Mouse (Mus musculus): Measurements from ENCODE around the gene Ralgds. TPM values are rescaled to one million over a fixed set of nuclear protein-coding genes. Genes with fewer than 3 reads are reported as not detected.

The Ralgds gene
- total and polyA plus RNA-seq, 3 experiments = 9.7 to 19.5 (median 12.2) TPM

- DNase-seq = peak; percentile 7 to 47
- peak overlapping the region; percentile 58 for H3K4me3 ChIP-seq
- TF ChIP-seq EP300 (IDR thresholded peaks at IDR 0.05; ENCODE audit: insufficient read depth, low read depth, low read length) (no peak), POLR2A (IDR thresholded peaks at IDR 0.05; ENCODE audit: insufficient read depth, low read depth, low read length) (no peak), CTCF (IDR thresholded peaks at IDR 0.05) (no peak)
- H3K4me1 ChIP-seq (ENCODE audit: control insufficient read depth, insufficient read depth, low read length) = peaks cover 11% of the 10 kb centered on the region
- no peaks in the 10 kb centered on the region for H3K79me2 ChIP-seq (replicated peaks; ENCODE audit: control insufficient read depth, insufficient read depth, low read length)
- H3K27ac ChIP-seq = no peak overlapping the region
- H3K27me3 ChIP-seq (ENCODE audit: control insufficient read depth, insufficient read depth, low read length) = no peaks in the 10 kb centered on the region
- intact Hi-C loops (cut with DNase I) = loop anchor here (1.0 to 5.0 kb wide), 3 partner anchors 35 to 129 kb away; partner anchors contain the start of gene Tsc1
- WGBS = 8% methylated on average over 47 of the region's 47 CpGs
- no peaks in the 10 kb centered on the region for H3K36me3 ChIP-seq (ENCODE audit: control insufficient read depth, insufficient read depth, low read length)
- H3K9ac ChIP-seq (ENCODE audit: low read depth, low read length) = peak overlapping the region; percentile 56
These were observed 776 bp downstream of the Ralgds start for GRCm38 (mm10) chr2:28513431-28514370.

GRCm38 (mm10) chr2:28514489-28514888 lies 1.6 kb downstream of the Ralgds start:
- no peaks in the 10 kb centered on the region for H3K36me3 ChIP-seq (ENCODE audit: control insufficient read depth, insufficient read depth, low read length)
- no peaks in the 10 kb centered on the region for H3K27me3 ChIP-seq (ENCODE audit: control insufficient read depth, insufficient read depth, low read length)
- no peaks in the 10 kb centered on the region for H3K79me2 ChIP-seq (replicated peaks; ENCODE audit: control insufficient read depth, insufficient read depth, low read length)
- TF ChIP-seq EP300 (IDR thresholded peaks at IDR 0.05; ENCODE audit: insufficient read depth, low read depth, low read length) = peak; percentile 91
- peak; percentile 90 for TF ChIP-seq CTCF (IDR thresholded peaks at IDR 0.05)
- TF ChIP-seq POLR2A (IDR thresholded peaks at IDR 0.05; ENCODE audit: insufficient read depth, low read depth, low read length) = no peak
- intact Hi-C loops (cut with DNase I) = loop anchor here (1.0 to 5.0 kb wide), 3 partner anchors 34 to 128 kb away; partner anchors contain the start of gene Tsc1
- DNase-seq = peak; percentile 75 to 88
- H3K27ac ChIP-seq = no peak overlapping the region
- 13% methylated on average over 5 of the region's 5 CpGs for WGBS
- H3K4me1 ChIP-seq (ENCODE audit: control insufficient read depth, insufficient read depth, low read length) = peaks cover 11% of the 10 kb centered on the region
- H3K4me3 ChIP-seq = no peak overlapping the region
- H3K9ac ChIP-seq (ENCODE audit: low read depth, low read length) = no peak overlapping the region

- H3K9ac ChIP-seq (ENCODE audit: low read depth, low read length) = no peak overlapping the region
These were observed 4.4 kb downstream of the Ralgds start for GRCm38 (mm10) chr2:28517206-28517909.

GRCm38 (mm10) chr2:28518231-28518630 lies 5.3 kb downstream of the Ralgds start:
- 65% methylated on average over 2 of the region's 2 CpGs for WGBS
- Histone ChIP-seq H3K79me2 (replicated peaks; ENCODE audit: control insufficient read depth, insufficient read depth, low read length) (no peaks in the 10 kb centered on the region), H3K4me1 (ENCODE audit: control insufficient read depth, insufficient read depth, low read length) (peaks cover 14% of the 10 kb centered on the region), H3K27ac (no peak overlapping the region), H3K27me3 (ENCODE audit: control insufficient read depth, insufficient read depth, low read length) (no peaks in the 10 kb centered on the region), H3K9ac (ENCODE audit: low read depth, low read length) (no peak overlapping the region), H3K36me3 (ENCODE audit: control insufficient read depth, insufficient read depth, low read length) (no peaks in the 10 kb centered on the region), H3K4me3 (no peak overlapping the region)
- TF ChIP-seq CTCF (IDR thresholded peaks at IDR 0.05) (no peak), POLR2A (IDR thresholded peaks at IDR 0.05; ENCODE audit: insufficient read depth, low read depth, low read length) (no peak), EP300 (IDR thresholded peaks at IDR 0.05; ENCODE audit: insufficient read depth, low read depth, low read length) (no peak)
- intact Hi-C loops (cut with DNase I) = no loop called here
- DNase-seq = no peak

More at GRCm38 (mm10) chr2:28517206-28517909, 4.4 kb downstream of the Ralgds start:
- TF ChIP-seq EP300 (IDR thresholded peaks at IDR 0.05; ENCODE audit: insufficient read depth, low read depth, low read length) = peak; percentile 92
- no peak for TF ChIP-seq POLR2A (IDR thresholded peaks at IDR 0.05; ENCODE audit: insufficient read depth, low read depth, low read length)
- peak; percentile 91 for TF ChIP-seq CTCF (IDR thresholded peaks at IDR 0.05)
- peak; percentile 82 to 86 for DNase-seq
- WGBS = 38% methylated on average over 5 of the region's 5 CpGs
- H3K27me3 ChIP-seq (ENCODE audit: control insufficient read depth, insufficient read depth, low read length) = no peaks in the 10 kb centered on the region
- intact Hi-C loops (cut with DNase I) = loop anchor here (1.0 kb wide), 1 partner anchor 30 kb away; no protein-coding TSS in a partner anchor
- no peak overlapping the region for H3K4me3 ChIP-seq
- no peaks in the 10 kb centered on the region for H3K36me3 ChIP-seq (ENCODE audit: control insufficient read depth, insufficient read depth, low read length)
- H3K79me2 ChIP-seq (replicated peaks; ENCODE audit: control insufficient read depth, insufficient read depth, low read length) = no peaks in the 10 kb centered on the region
- no peak overlapping the region for H3K27ac ChIP-seq
- peaks cover 14% of the 10 kb centered on the region for H3K4me1 ChIP-seq (ENCODE audit: control insufficient read depth, insufficient read depth, low read length)

- intact Hi-C loops (cut with DNase I) = no loop called here
- Histone ChIP-seq H3K4me3 (no peak overlapping the region), H3K27me3 (ENCODE audit: control insufficient read depth, insufficient read depth, low read length) (no peaks in the 10 kb centered on the region), H3K36me3 (ENCODE audit: control insufficient read depth, insufficient read depth, low read length) (no peaks in the 10 kb centered on the region), H3K27ac (no peak overlapping the region), H3K79me2 (replicated peaks; ENCODE audit: control insufficient read depth, insufficient read depth, low read length) (no peaks in the 10 kb centered on the region), H3K9ac (ENCODE audit: low read depth, low read length) (no peak overlapping the region), H3K4me1 (ENCODE audit: control insufficient read depth, insufficient read depth, low read length) (peaks cover 13% of the 10 kb centered on the region)
- no peak for TF ChIP-seq EP300 (IDR thresholded peaks at IDR 0.05; ENCODE audit: insufficient read depth, low read depth, low read length)
- TF ChIP-seq POLR2A (IDR thresholded peaks at IDR 0.05; ENCODE audit: insufficient read depth, low read depth, low read length) = no peak
- no peak for TF ChIP-seq CTCF (IDR thresholded peaks at IDR 0.05)
- 67% methylated on average over 5 of the region's 5 CpGs for WGBS
- DNase-seq = no peak
These were observed 7.7 kb downstream of the Ralgds start for GRCm38 (mm10) chr2:28520581-28520980.
